Mouse (Mus musculus): ENCODE results near the gene Evpl.

The Evpl gene

GRCm38 (mm10) chr11:116255090-116255981 is 17.5 kb upstream of the Evpl start:
- no peak for DNase-seq (ENCODE audit: low spot score in 2 of 2)

GRCm38 (mm10) chr11:116254627-116255026 is 16.8 kb upstream of the Evpl start:
- no peak for DNase-seq (ENCODE audit: low spot score in 2 of 2)

- no peak for DNase-seq (ENCODE audit: low spot score in 2 of 2)
Observed at GRCm38 (mm10) chr11:116253076-116253600, 15.3 kb upstream of the Evpl start.

- no peak for DNase-seq (ENCODE audit: low spot score in 2 of 2)
Observed at GRCm38 (mm10) chr11:116250898-116251297, 13.0 kb upstream of the Evpl start.

GRCm38 (mm10) chr11:116247502-116248222 is 9.8 kb upstream of the Evpl start:
- DNase-seq (ENCODE audit: low spot score in 2 of 2), result no peak

GRCm38 (mm10) chr11:116245616-116246015 is 7.7 kb upstream of the Evpl start:
- DNase-seq (ENCODE audit: low spot score in 2 of 2), result no peak

GRCm38 (mm10) chr11:116244580-116244979 is 6.7 kb upstream of the Evpl start:
- DNase-seq (ENCODE audit: low spot score in 2 of 2), result no peak

- DNase-seq (ENCODE audit: low spot score in 2 of 2), result no peak
Observed at GRCm38 (mm10) chr11:116241744-116242235, 3.9 kb upstream of the Evpl start.

GRCm38 (mm10) chr11:116239797-116240196 is 1.9 kb upstream of the Evpl start:
- no peak for DNase-seq (ENCODE audit: low spot score in 2 of 2)

GRCm38 (mm10) chr11:116234901-116235300 is 3.0 kb downstream of the Evpl start:
- no peak for DNase-seq (ENCODE audit: low spot score in 2 of 2)

GRCm38 (mm10) chr11:116232427-116232826 is 5.5 kb downstream of the Evpl start:
- no peak for DNase-seq (ENCODE audit: low spot score in 2 of 2)

- DNase-seq (ENCODE audit: low spot score in 2 of 2), result no peak
Observed at GRCm38 (mm10) chr11:116228699-116229098, 9.2 kb downstream of the Evpl start.

GRCm38 (mm10) chr11:116226414-116226813 is 11.5 kb downstream of the Evpl start:
- peak; percentile 75 to 79 for DNase-seq (ENCODE audit: low spot score in 2 of 2)

- no peak for DNase-seq (ENCODE audit: low spot score in 2 of 2)
Observed at GRCm38 (mm10) chr11:116222740-116223059, 15.2 kb downstream of the Evpl start.

GRCm38 (mm10) chr11:116221931-116222739 is 15.7 kb downstream of the Evpl start:
- peak in 1 of 2 experiments; percentile 16 for DNase-seq (ENCODE audit: low spot score in 2 of 2)

- peak; percentile 38 to 41 for DNase-seq (ENCODE audit: low spot score in 2 of 2)
Observed at GRCm38 (mm10) chr11:116219885-116220284, 18.0 kb downstream of the Evpl start.

- DNase-seq (ENCODE audit: low spot score in 2 of 2), result peak; percentile 84 to 87
Observed at GRCm38 (mm10) chr11:116218737-116219400, 19.0 kb downstream of the Evpl start.

GRCm38 (mm10) chr11:116218263-116218662 is 19.6 kb downstream of the Evpl start:
- DNase-seq (ENCODE audit: low spot score in 2 of 2), result no peak

GRCm38 (mm10) chr11:116216549-116216948 is 21.3 kb downstream of the Evpl start:
- DNase-seq (ENCODE audit: low spot score in 2 of 2), result no peak

GRCm38 (mm10) chr11:116215991-116216390 is 21.9 kb downstream of the Evpl start:
- no peak for DNase-seq (ENCODE audit: low spot score in 2 of 2)

GRCm38 (mm10) chr11:116215181-116215580 is 22.7 kb downstream of the Evpl start:
- DNase-seq (ENCODE audit: low spot score in 2 of 2), result no peak

Data from right cerebral cortex, adult 2 months (tissue).